ENCODE assay signal across 15 mouse cellular contexts in the genomic region with DNA sequence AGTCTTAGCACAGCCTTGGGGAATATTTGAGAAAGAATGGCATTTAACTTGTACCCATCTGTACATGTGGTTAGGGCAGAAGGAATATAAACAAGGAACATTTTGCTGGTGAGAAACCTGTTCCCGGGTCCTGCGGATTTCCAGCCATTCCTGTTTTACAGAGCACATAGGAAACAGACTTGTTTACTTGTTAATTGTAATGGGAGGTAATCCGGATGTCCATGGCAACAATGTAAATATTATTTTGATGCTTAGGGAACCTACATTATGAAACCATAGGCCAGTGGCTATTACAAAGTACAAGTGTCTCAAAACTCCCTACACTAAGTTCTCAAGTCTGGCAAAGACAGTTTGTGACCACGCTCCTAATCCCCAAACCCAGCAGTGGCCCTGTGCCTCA.
"Had no signal": no experiment of that assay in that cellular context is flagged by ENCODE, and none has a peak within 500 bp of the region (broad histone marks: within the 10 kb centered on the region; RNA-seq: fewer than 3 reads in every experiment).

No protein-coding gene starts in this region.

- H3K4me1 ChIP-seq: liver, embryonic 12.5 days; midbrain, embryonic 13.5 days; midbrain, embryonic 15.5 days; neural tube, embryonic 13.5 days; neural tube, embryonic 15.5 days; stomach, embryonic 15.5 days had no signal

- ATAC-seq: liver, embryonic 12.5 days; midbrain, embryonic 13.5 days; midbrain, embryonic 15.5 days had no signal

- H3K27ac ChIP-seq: liver, embryonic 12.5 days; liver, embryonic 14.5 days; midbrain, embryonic 10.5 days; midbrain, embryonic 13.5 days; midbrain, embryonic 15.5 days; neural tube, embryonic 13.5 days; neural tube, embryonic 15.5 days; stomach, embryonic 15.5 days; stomach, postnatal 0 days had no signal

- H3K4me3 ChIP-seq: liver, embryonic 12.5 days; midbrain, embryonic 10.5 days; midbrain, embryonic 13.5 days; midbrain, embryonic 15.5 days; myocyte; neural tube, embryonic 13.5 days; neural tube, embryonic 15.5 days; stomach, embryonic 15.5 days had no signal

- H3K27me3 ChIP-seq: liver, embryonic 12.5 days; midbrain, embryonic 13.5 days; midbrain, embryonic 15.5 days; neural tube, embryonic 13.5 days; neural tube, embryonic 15.5 days; stomach, embryonic 15.5 days had no signal

- DNase-seq: lung, embryonic 14.5 days; right cerebral cortex, postnatal 14 days; thymus, adult 2 months; thymus, postnatal 25 days; thymus, postnatal 4 days had no signal

- H3K36me3 ChIP-seq: liver, embryonic 12.5 days; midbrain, embryonic 10.5 days; midbrain, embryonic 13.5 days; midbrain, embryonic 15.5 days; neural tube, embryonic 13.5 days; neural tube, embryonic 15.5 days; stomach, embryonic 15.5 days had no signal

- H3K9me3 ChIP-seq: liver, embryonic 12.5 days; midbrain, embryonic 10.5 days; midbrain, embryonic 13.5 days; midbrain, embryonic 15.5 days; neural tube, embryonic 13.5 days; neural tube, embryonic 15.5 days; stomach, embryonic 15.5 days had no signal

- H3K4me2 ChIP-seq: liver, embryonic 12.5 days; lung, embryonic 14.5 days; midbrain, embryonic 13.5 days; midbrain, embryonic 15.5 days; neural tube, embryonic 13.5 days; neural tube, embryonic 15.5 days; stomach, embryonic 15.5 days had no signal

- H3K9ac ChIP-seq: liver, embryonic 12.5 days; liver, embryonic 14.5 days; lung, embryonic 14.5 days; midbrain, embryonic 13.5 days; midbrain, embryonic 15.5 days; neural tube, embryonic 13.5 days; neural tube, embryonic 15.5 days; stomach, embryonic 15.5 days had no signal
